Mouse (Mus musculus): ENCODE data around the gene Ppp2r5c.

The Ppp2r5c gene

DNA sequence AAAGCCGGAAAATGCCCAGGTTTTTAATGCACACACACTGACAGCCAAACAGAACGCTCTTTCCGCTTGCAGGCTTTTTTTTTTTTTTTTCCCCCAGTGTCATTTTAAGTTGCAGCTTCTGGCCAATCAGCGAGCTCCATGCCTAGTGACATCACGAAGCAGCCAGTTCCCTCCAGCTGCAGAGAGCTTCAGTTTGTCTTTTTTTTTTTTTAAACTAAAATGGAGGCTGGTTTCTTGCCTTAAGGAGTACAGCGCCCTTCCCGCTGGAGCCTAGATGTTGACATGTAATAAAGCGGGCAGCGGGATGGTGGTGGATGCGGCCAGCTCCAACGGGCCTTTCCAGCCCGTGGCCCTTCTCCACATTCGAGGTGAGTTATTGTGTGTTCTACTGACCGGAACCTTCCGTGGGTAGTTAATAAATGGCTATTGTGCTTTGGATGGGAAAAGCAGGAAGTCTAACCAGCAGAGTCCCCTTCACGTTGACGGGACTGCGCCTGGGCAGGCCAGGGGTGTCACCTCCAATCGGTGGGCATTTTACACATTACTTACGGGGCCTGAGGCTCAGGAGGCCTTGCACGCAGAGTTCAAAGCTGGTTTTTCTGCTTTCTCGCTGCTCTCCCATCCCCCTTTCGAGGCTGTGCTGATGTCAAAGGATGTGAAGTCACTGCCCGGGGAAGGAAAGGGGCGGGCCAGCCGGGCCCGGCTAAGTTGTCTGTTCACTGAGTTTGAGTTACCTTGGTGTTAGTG lies 38.8 kb downstream of the Ppp2r5c start:
- DNase-seq (ENCODE audit: low spot score in 2 of 2), result peak; percentile 88 to 89

DNA sequence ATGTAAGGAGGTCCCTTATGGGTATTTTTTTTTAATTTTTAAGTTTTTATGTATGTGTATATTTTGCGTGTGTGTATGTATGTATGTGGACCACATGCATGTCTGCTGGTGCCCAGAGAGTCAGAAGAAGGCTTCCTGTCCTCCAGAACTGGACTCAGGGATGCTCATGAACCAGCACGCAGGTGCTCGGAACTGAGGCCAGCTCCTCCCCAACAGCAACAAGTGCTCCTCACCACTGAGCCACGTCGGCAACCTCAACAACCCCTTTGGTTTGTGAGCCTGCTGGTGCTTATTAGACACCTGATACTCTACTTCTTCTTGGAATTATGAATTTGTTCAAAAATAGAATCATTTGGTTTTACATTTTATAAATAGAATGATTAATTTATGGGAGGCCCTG lies 39.9 kb downstream of the Ppp2r5c start:
- no peak for DNase-seq (ENCODE audit: low spot score in 2 of 2)

GRCm38 (mm10) chr12:110488031-110488430 lies 41.1 kb downstream of the Ppp2r5c start:
- no peak for DNase-seq (ENCODE audit: low spot score in 2 of 2)

- DNase-seq (ENCODE audit: low spot score in 2 of 2), result no peak
These were observed 43.2 kb downstream of the Ppp2r5c start for GRCm38 (mm10) chr12:110489946-110490701.

- DNase-seq (ENCODE audit: low spot score in 2 of 2), result no peak
These were observed 45.5 kb downstream of the Ppp2r5c start for GRCm38 (mm10) chr12:110492436-110492835.

GRCm38 (mm10) chr12:110493597-110494369 lies 46.9 kb downstream of the Ppp2r5c start:
- no peak for DNase-seq (ENCODE audit: low spot score in 2 of 2)

- no peak for DNase-seq (ENCODE audit: low spot score in 2 of 2)
These were observed 47.9 kb downstream of the Ppp2r5c start for GRCm38 (mm10) chr12:110494846-110495245.

GRCm38 (mm10) chr12:110495260-110495659 lies 48.3 kb downstream of the Ppp2r5c start:
- DNase-seq (ENCODE audit: low spot score in 2 of 2), result no peak

DNA sequence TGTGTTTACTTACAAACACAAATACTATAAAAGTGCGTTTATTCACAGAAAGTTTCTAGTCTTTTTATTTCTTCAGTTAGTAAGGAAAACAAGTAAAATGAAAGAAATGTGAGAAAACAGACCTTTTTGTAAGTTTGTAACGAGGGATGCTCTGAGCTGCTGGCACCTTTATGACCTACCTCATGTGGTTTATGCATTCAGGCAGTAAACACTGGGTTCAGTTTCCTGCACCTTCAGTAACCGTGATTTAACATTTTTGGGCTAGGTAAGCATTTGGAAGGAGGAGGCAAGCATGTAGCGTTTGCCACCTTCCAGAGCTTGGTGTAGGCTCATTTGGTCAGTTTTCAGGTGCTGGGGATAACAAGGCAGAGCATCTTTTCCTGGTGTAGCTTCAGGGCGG lies 49.1 kb downstream of the Ppp2r5c start:
- DNase-seq (ENCODE audit: low spot score in 2 of 2), result no peak

- DNase-seq (ENCODE audit: low spot score in 2 of 2), result no peak
These were observed 50.1 kb downstream of the Ppp2r5c start for GRCm38 (mm10) chr12:110497013-110497412.

- DNase-seq (ENCODE audit: low spot score in 2 of 2), result peak in 1 of 2 experiments; percentile 22
These were observed 50.6 kb downstream of the Ppp2r5c start for GRCm38 (mm10) chr12:110497485-110497884.

DNA sequence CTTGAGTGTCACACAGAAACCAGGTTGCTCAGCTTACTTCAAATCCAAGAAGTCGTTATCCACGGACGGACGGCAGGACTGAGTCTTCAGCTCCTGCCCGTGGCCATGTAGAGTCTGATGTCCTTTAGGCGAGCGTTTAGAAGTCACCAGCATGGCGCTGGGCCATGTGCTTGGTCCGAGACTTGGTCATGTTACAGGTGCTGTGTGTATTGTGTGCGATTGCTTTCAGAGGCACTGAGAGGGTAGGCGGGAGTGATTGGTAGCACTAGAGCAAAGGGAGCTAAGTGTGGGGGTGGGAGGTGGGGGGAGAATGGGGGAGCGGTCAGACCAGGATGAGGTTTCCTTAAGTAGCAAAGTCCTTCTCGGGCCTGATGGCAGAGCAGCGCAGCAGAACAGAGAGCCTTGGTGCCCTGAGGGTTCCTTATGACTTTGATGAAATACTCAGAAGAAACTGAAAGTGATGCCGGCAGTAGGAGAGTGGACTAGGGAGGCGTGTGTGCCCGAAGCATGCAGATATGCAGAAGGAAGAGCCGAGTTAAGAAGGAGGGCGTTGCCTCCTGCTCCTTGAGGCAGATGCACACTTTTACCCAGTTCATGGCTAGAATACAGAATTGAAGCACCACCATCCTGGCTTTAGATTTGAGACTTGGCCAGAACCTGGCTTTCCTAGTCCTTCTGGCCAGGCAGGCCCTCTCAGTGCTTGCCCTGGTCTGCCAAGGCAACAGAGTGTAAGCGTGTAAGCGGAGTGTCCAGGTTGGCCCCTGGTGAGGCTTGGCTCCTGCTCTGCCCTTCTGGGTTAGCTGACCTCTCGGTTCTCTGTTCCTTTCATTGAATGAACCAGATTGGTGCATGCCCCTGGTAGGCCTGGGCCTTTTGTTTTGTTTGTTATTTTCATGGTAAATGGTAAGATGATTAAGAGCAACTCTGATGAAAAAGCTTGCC lies 51.6 kb downstream of the Ppp2r5c start:
- DNase-seq (ENCODE audit: low spot score in 2 of 2), result peak in 1 of 2 experiments; percentile 36

DNA sequence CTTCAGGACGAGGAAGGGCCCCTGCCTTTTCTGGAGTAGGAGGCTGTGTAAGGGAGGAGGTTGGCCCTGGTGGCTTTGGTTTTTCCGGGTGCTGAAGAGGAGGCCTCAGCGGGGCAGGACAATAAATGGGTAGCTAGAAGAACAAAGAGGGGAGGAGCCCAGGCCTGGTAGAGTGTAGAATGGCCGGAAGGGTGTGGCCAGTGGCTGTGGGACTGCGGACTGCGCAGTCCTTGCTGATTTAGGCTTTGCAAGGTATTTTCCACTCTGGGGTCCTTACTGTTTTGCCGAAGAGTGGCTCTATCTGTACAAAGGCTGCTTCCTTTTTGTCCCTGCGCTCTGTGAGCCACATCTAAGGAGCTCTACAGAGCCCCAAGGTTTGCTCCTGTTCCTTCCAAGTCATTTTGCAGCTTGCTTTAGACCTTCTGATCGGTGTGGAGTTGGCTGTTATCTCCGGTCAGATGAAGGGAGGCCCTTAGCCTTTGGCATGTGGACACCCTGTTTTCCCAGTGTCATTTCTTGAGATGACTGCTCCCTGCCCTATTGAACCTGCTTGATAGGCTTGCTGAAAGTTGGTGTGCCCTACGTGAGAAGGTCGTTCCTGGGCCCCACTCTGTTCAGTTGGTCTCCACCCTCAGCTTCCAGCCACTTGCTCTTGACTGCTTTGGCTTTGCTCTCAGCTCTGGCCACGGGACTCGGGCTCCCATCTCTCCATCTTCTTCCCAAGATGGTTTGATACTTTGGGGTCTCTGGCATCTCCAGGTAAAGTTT lies 52.5 kb downstream of the Ppp2r5c start:
- peak; percentile 64 to 81 for DNase-seq (ENCODE audit: low spot score in 2 of 2)

DNA sequence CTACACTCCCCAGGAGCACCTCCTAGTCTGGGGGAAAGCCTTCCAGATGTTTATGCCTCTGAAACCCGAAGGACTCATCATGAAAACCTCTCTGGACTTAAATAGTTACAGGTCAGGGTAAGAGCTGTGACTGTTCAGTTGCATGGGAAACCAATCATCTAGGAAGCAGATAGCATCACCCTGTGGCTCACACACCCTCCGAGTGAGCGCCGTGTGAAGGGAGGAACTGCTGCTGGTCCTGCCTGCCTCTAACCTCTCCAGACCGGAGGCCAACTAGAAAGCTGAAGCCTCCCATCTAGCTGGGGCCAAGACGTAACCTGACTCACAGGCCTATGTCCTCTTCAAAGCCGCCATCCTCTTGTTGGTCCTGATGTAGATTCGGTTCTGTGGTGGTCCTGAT lies 53.2 kb downstream of the Ppp2r5c start:
- DNase-seq (ENCODE audit: low spot score in 2 of 2), result peak; percentile 46 to 71

- peak; percentile 82 to 84 for DNase-seq (ENCODE audit: low spot score in 2 of 2)
These were observed 56.7 kb downstream of the Ppp2r5c start for GRCm38 (mm10) chr12:110503406-110504144.

DNA sequence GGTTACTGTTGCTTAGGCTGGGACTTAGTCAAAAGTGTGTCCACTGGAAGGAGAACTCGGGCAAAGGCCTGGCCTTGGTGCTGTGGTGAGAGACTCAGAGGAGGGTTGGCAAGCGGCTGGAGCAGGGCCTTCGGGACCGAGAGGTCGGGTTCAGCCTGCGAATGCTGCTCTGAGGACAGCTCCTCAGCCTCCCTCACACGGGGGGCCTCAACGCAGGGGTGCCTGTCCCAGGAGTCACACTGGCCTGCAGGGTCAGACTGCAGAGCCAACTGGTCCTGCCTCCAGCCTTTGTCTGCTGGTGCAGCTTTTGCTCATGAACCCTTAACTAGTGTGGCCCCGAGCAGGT lies 57.2 kb downstream of the Ppp2r5c start:
- no peak for DNase-seq (ENCODE audit: low spot score in 2 of 2)

DNA sequence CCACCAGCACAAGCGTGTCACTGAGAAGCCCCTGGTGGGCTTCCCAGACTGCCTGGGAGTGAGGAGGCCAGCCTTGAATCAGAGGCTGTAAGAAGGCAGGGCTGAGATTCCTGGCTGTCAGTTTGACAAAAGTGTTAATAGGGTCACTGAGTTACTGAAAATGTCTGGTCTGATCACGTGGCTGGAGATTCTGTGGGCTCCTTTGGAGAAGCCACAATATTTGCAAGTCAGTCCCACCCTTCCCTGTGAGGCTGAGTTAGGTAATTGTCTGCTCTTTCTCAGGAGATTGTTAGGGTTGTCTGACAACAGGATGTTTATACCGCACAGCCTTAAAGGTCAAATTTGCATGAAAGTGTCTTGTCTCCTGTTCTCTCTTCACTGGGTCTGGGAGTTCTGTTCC lies 57.9 kb downstream of the Ppp2r5c start:
- DNase-seq (ENCODE audit: low spot score in 2 of 2), result peak; percentile 70 to 76

GRCm38 (mm10) chr12:110506046-110506445 lies 59.1 kb downstream of the Ppp2r5c start:
- peak; percentile 58 to 67 for DNase-seq (ENCODE audit: low spot score in 2 of 2)

- no peak for DNase-seq (ENCODE audit: low spot score in 2 of 2)
These were observed 60.9 kb downstream of the Ppp2r5c start for GRCm38 (mm10) chr12:110507714-110508297.

All from natural killer cell, adult 2 months (primary cell).